Mouse (Mus musculus) bone marrow macrophage, adult 2 months (primary cell): ENCODE results near the gene Tshz2. TPM values are rescaled to one million over a fixed set of nuclear protein-coding genes. Genes with fewer than 3 reads are reported as not detected.
A peak's percentile ranks its signal among the peaks of the same experiment; 100 is the strongest.

Experiments
- H3K27ac ChIP-seq: 2 replicates; pipeline ENCODE4 v1.5.1; 2012; ENCODE audit warnings: low read depth, low read length; ENCODE audit not compliant: insufficient read depth
- H3K4me1 ChIP-seq: 2 replicates; pipeline ENCODE4 v1.6.1; 2012; ENCODE audit warnings: low read length; ENCODE audit not compliant: control insufficient read depth, insufficient read depth
- H3K4me3 ChIP-seq: 2 replicates; pipeline ENCODE4 v1.5.1; 2012; ENCODE audit warnings: mild to moderate bottlenecking, low read length, moderate library complexity; ENCODE audit not compliant: insufficient read depth
- CTCF ChIP-seq: IDR thresholded peaks from 2 replicates; pipeline ENCODE4 v1.5.1; 2012; ENCODE audit warnings: low read depth, mild to moderate bottlenecking, low read length, moderate library complexity
- POLR2A ChIP-seq: IDR thresholded peaks from 2 replicates; pipeline ENCODE4 v1.6.1; 2012; ENCODE audit warnings: mild to moderate bottlenecking, low read depth, low read length, borderline replicate concordance
- polyA plus RNA-seq: library from polyadenylated mRNA; stranded (reverse); fragments of >200 nt; gene quantifications from 2 replicates; pipeline ENCODE4 v1.2.4, GENCODE M21; 2012; ENCODE audit not compliant: missing spikeins, insufficient read depth, insufficient read length

The Tshz2 gene
- polyA plus RNA-seq, 1 experiment: not detected

GRCm38 (mm10) chr2:170069976-170070375 is 437.2 kb downstream of the Tshz2 start:
- no peak overlapping the region for H3K27ac ChIP-seq
- TF ChIP-seq CTCF: no peak
- TF ChIP-seq POLR2A: no peak

GRCm38 (mm10) chr2:170070641-170071241 is 437.9 kb downstream of the Tshz2 start:
- Histone ChIP-seq H3K4me3 (no peak overlapping the region), H3K4me1 (no peaks in the 10 kb centered on the region), H3K27ac (no peak overlapping the region)
- TF ChIP-seq CTCF (no peak), POLR2A (no peak)

More at GRCm38 (mm10) chr2:170069976-170070375, 437.2 kb downstream of the Tshz2 start:
- Histone ChIP-seq H3K4me1 (no peaks in the 10 kb centered on the region), H3K4me3 (no peak overlapping the region)

DNA sequence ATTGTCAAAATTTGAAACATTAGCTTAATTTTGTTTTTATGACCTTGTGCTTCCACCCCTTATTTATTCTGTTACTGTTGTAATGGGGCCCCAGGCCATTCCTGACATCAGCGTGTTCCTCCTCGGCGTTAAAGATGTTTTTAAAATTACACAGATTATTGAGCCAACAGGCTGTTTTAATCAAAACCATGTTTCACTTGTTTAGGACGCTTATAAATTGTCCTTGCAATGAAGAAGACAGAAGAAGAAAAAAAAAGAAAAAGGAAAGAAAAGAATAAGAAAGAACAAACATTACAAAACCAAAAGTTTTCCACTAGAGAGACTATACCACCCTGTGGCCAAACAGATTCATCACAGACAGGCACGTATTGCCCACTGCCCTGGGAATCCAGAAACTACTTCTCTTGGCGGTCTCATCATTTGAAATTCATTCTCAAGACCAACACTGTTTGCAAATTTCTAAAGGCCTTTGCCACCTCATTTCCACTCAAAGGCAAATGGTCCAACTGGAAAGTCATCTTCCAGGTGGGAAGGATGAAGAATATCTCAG is 444.2 kb downstream of the Tshz2 start:
- H3K4me1 ChIP-seq: no peaks in the 10 kb centered on the region
- no peak overlapping the region for H3K27ac ChIP-seq
- no peak for TF ChIP-seq POLR2A
- H3K4me3 ChIP-seq: no peak overlapping the region

DNA sequence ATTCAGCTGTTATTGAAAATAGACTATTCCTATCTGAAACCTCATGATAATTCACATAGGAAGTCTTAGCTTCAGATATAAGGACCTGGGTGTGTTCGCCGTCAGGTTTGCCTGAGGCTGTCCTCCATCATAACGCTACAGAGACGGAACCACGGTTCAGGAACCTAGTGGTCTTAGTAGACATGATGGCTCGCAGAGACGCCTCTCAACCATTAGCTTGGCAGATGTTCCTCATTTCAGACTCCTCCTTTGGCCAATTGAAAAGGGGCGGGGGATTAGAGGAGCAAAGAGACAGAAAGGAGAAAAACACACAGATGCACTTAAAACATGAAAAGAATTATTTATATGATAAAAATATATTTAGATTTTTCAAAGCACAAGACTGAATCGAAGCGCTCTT is 445.2 kb downstream of the Tshz2 start:
- no peak overlapping the region for H3K4me3 ChIP-seq
- H3K27ac ChIP-seq: no peak overlapping the region
- no peak for TF ChIP-seq CTCF
- no peak for TF ChIP-seq POLR2A
- H3K4me1 ChIP-seq: no peaks in the 10 kb centered on the region

- TF ChIP-seq POLR2A: no peak
- peak; percentile 22; the same call in 1 of the 2 replicates for TF ChIP-seq CTCF
Measured at GRCm38 (mm10) chr2:170078442-170079017, 445.7 kb downstream of the Tshz2 start.

GRCm38 (mm10) chr2:170091563-170092443 is 459.0 kb downstream of the Tshz2 start:
- no peak overlapping the region for H3K4me3 ChIP-seq
- TF ChIP-seq CTCF (no peak), POLR2A (no peak)
- no peak overlapping the region for H3K27ac ChIP-seq
- H3K4me1 ChIP-seq: no peaks in the 10 kb centered on the region

More at GRCm38 (mm10) chr2:170078442-170079017, 445.7 kb downstream of the Tshz2 start:
- Histone ChIP-seq H3K4me1 (no peaks in the 10 kb centered on the region), H3K4me3 (no peak overlapping the region), H3K27ac (no peak overlapping the region)

- Histone ChIP-seq H3K4me1 (no peaks in the 10 kb centered on the region), H3K27ac (no peak overlapping the region), H3K4me3 (no peak overlapping the region)
- TF ChIP-seq CTCF (no peak), POLR2A (no peak)
Measured at GRCm38 (mm10) chr2:170094220-170094619, 461.4 kb downstream of the Tshz2 start.

DNA sequence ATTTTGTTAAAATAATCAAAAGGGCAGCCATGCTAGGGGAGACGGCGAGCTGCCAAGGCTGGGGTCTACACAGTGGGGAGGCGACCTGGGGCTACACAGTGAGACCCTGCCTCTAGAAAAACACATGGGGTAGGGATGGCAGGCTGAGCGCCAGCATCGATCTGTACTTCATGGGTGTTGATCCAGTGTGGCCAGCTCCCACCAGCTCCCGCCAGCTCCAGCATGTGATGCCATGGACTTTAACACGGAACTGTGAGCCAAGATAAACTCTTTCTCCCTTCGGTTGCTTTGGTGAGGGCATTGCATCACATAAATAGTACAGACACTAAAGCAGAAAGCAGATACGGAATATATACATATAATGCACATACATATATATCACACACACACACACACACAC is 462.1 kb downstream of the Tshz2 start:
- TF ChIP-seq CTCF: no peak
- TF ChIP-seq POLR2A: no peak
- Histone ChIP-seq H3K27ac (no peak overlapping the region), H3K4me1 (no peaks in the 10 kb centered on the region), H3K4me3 (no peak overlapping the region)

DNA sequence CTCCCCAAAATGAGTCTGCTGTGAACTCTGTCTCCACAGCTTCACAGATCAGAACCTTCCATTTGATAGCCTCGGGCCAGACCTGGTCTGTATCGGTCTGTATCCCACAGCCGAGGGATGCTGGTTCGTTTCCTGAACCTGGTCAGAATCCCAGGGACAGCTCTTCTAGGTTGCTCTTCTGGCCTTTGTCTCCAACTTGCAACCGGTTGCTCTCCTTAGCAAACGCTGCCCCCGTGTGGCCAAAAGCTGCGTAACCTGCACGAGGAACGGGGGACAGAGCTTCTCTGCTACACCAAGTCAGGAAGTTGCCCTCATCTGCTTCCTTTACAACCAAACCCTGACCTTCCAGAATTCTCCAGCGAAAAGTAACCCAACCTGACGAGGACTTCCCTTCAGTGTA is 468.3 kb downstream of the Tshz2 start:
- TF ChIP-seq POLR2A (no peak), CTCF (peak; percentile 91)

More for the DNA sequence above, 468.3 kb downstream of the Tshz2 start:
- H3K4me3 ChIP-seq: no peak overlapping the region
- H3K4me1 ChIP-seq: peaks cover 3% of the 10 kb centered on the region; the same call in 1 of the 2 replicates
- H3K27ac ChIP-seq: no peak overlapping the region
